Mouse (Mus musculus): ENCODE data around the gene P2rx3. TPM values are rescaled to one million over a fixed set of nuclear protein-coding genes. Genes with fewer than 3 reads are reported as not detected.

P2rx3 gene
- total and polyA plus RNA-seq, 3 experiments: 2.2 to 7.1 (median 3.7) TPM

- peak; percentile 93 for TF ChIP-seq ETS1 (conservative IDR thresholded peaks at IDR 0.05; ENCODE audit: low read depth, low read length)
- no peak; the same call in 1 of the 2 replicates for TF ChIP-seq ELF1 (IDR thresholded peaks at IDR 0.05; ENCODE audit: low read depth, low read length)
- TF ChIP-seq IRF4 (IDR thresholded peaks at IDR 0.05; ENCODE audit: low read depth, low read length): peak; percentile 95
- no peak; the same call in 1 of the 2 replicates for TF ChIP-seq RAD21 (IDR thresholded peaks at IDR 0.05; ENCODE audit: low read depth, low read length)
Observed at GRCm38 (mm10) chr2:84961300-84961699, 76.0 kb downstream of the P2rx3 start (continued).

- Histone ChIP-seq H3K4me3 (replicated peaks in 1 of 3; ENCODE audit: low read depth in 2 of 3, low read length in 2 of 3, poor library complexity in 1 of 3) (no peak overlapping the region), H3K27me3 (replicated peaks) (no peaks in the 10 kb centered on the region), H3K4me1 (ENCODE audit: control insufficient read depth in 1 of 2, insufficient read depth in 2 of 2) (peaks cover 23 to 88% of the 10 kb centered on the region in 2 experiments), H3K4me2 (ENCODE audit: insufficient read depth, low read depth, poor library complexity, severe bottlenecking) (no peak overlapping the region; the same call in 1 of the 2 replicates), H3K9ac (ENCODE audit: insufficient read depth, low read depth) (no peak overlapping the region), H3K9me3 (replicated peaks; ENCODE audit: low read length) (peaks cover 3% of the 10 kb centered on the region), H3K79me2 (replicated peaks; ENCODE audit: control insufficient read depth, extremely low read depth, insufficient read depth, poor library complexity, severe bottlenecking) (no peaks in the 10 kb centered on the region; the same call in 1 of the 2 replicates), H3K27ac (ENCODE audit: insufficient read depth, low read depth) (peak overlapping the region; percentile 78), H3K36me3 (replicated peaks in 1 of 2; ENCODE audit: control insufficient read depth in 1 of 2, insufficient read depth in 1 of 2, low read length in 1 of 2) (peaks cover 51 to 65% of the 10 kb centered on the region in 2 experiments)
- no peak for DNase-seq (ENCODE audit: extremely low read depth)
- in situ Hi-C loops (cut with MboI; ENCODE audit: low pct_ligation_motif_present, low pct_unique_long_range_greater_than_20kb, low sequenced_read_pairs) (no loop called here), dilution Hi-C loops (cut with MboI; ENCODE audit: extremely low pct_ligation_motif_present, extremely low pct_unique_long_range_greater_than_20kb, low sequenced_read_pairs) (no loop called here)
- 0 out of 2 replicates have a peak, but pooled peaks have one; percentile 23 for TF ChIP-seq ZMIZ1 (IDR thresholded peaks at IDR 0.05; ENCODE audit: low read depth, low read length)
- TF ChIP-seq JUN (IDR thresholded peaks at IDR 0.05; ENCODE audit: insufficient read depth, low read depth, low read length): 0 out of 2 replicates have a peak, but pooled peaks have one; percentile 6
- TF ChIP-seq EP300 (IDR thresholded peaks at IDR 0.05; ENCODE audit: low read length): peak; percentile 74
- no peak for TF ChIP-seq NELFE (IDR thresholded peaks at IDR 0.05; ENCODE audit: low read depth, low read length)
- no peak for TF ChIP-seq POLR2AphosphoS2 (IDR thresholded peaks at IDR 0.05; ENCODE audit: low read depth, low read length)
- peak; percentile 62 for TF ChIP-seq SIN3A (IDR thresholded peaks at IDR 0.05; ENCODE audit: low read length)
- TF ChIP-seq RCOR1 (conservative IDR thresholded peaks at IDR 0.05; ENCODE audit: low read depth, low read length): 0 out of 2 replicates have a peak, but pooled peaks have one; percentile 46
- peak; percentile 55; the same call in 1 of the 2 replicates for TF ChIP-seq MYC (IDR thresholded peaks at IDR 0.05; ENCODE audit: low read depth, low read length)
- TF ChIP-seq CHD2 (IDR thresholded peaks at IDR 0.05; ENCODE audit: low read length): 0 out of 2 replicates have a peak, but pooled peaks have one; percentile 15
- 0 out of 2 replicates have a peak, but pooled peaks have one; percentile 38 for TF ChIP-seq MAX (IDR thresholded peaks at IDR 0.05; ENCODE audit: low read length)
- no peak for TF ChIP-seq MAZ (IDR thresholded peaks at IDR 0.05; ENCODE audit: low read depth, low read length)
- peak; percentile 72 for TF ChIP-seq ETS1 (conservative IDR thresholded peaks at IDR 0.05; ENCODE audit: low read depth, low read length)
- TF ChIP-seq MEF2A (IDR thresholded peaks at IDR 0.05; ENCODE audit: borderline replicate concordance, low read depth, low read length): no peak
- TF ChIP-seq ZNF384 (IDR thresholded peaks at IDR 0.05; ENCODE audit: low read depth, low read length): peak; percentile 60
- TF ChIP-seq USF2 (conservative IDR thresholded peaks at IDR 0.05; ENCODE audit: low read depth, low read length): no peak
- no peak for TF ChIP-seq UBTF (IDR thresholded peaks at IDR 0.05; ENCODE audit: low read depth, low read length)
- TF ChIP-seq MXI1 (IDR thresholded peaks at IDR 0.05; ENCODE audit: low read depth, low read length): no peak
- no peak for TF ChIP-seq CTCF (conservative IDR thresholded peaks at IDR 0.05 in 1 of 2, IDR thresholded peaks at IDR 0.05 in 1 of 2; ENCODE audit: low read depth in 2 of 2, low read length in 2 of 2)
- TF ChIP-seq NRF1 (IDR thresholded peaks at IDR 0.05; ENCODE audit: low read depth, low read length): no peak
- no peak for TF ChIP-seq JUND (conservative IDR thresholded peaks at IDR 0.05; ENCODE audit: low read depth, low read length)
- TF ChIP-seq ELF1 (IDR thresholded peaks at IDR 0.05; ENCODE audit: low read depth, low read length): no peak; the same call in 1 of the 2 replicates
- peak; percentile 73 for TF ChIP-seq BHLHE40 (IDR thresholded peaks at IDR 0.05; ENCODE audit: low read depth, low read length)
- TF ChIP-seq USF1 (IDR thresholded peaks at IDR 0.05; ENCODE audit: low read depth, low read length): no peak
- TF ChIP-seq SMC3 (IDR thresholded peaks at IDR 0.05; ENCODE audit: low read depth, low read length): no peak; the same call in 1 of the 2 replicates
- peak; percentile 60 for TF ChIP-seq TCF12 (IDR thresholded peaks at IDR 0.05; ENCODE audit: low read depth, low read length)
- TF ChIP-seq ZC3H11A (IDR thresholded peaks at IDR 0.05; ENCODE audit: low read depth, low read length): no peak
- TF ChIP-seq TBP (conservative IDR thresholded peaks at IDR 0.05; ENCODE audit: low read depth, low read length): no peak
- TF ChIP-seq MAFK (IDR thresholded peaks at IDR 0.05; ENCODE audit: insufficient replicate concordance, low read length): 0 out of 2 replicates have a peak, but pooled peaks have one; percentile 26
- TF ChIP-seq HCFC1 (IDR thresholded peaks at IDR 0.05; ENCODE audit: low read depth, low read length): no peak
- TF ChIP-seq PAX5 (IDR thresholded peaks at IDR 0.05; ENCODE audit: low read length): no peak
- TF ChIP-seq IRF4 (IDR thresholded peaks at IDR 0.05; ENCODE audit: low read depth, low read length): peak; percentile 72; the same call in 1 of the 2 replicates
- no peak for TF ChIP-seq RAD21 (IDR thresholded peaks at IDR 0.05; ENCODE audit: low read depth, low read length)
- TF ChIP-seq POLR2A (IDR thresholded peaks at IDR 0.05; ENCODE audit: low read depth, low read length): no peak
Observed at GRCm38 (mm10) chr2:84958588-84959264, 78.5 kb downstream of the P2rx3 start.
